Mouse (Mus musculus) mouse trophoblast stem cell (cell line): ENCODE data around the gene Rxra.

Experiments used
- in situ Hi-C, 2 experiments: fragments of 300-500 bp; cut with MseI, MboI; formaldehyde crosslinking; loops; 2 replicates in 1 of 2; 3 replicates in 1 of 2; pipeline ENCODE4 v1.15.1; 2025

Rxra gene

DNA sequence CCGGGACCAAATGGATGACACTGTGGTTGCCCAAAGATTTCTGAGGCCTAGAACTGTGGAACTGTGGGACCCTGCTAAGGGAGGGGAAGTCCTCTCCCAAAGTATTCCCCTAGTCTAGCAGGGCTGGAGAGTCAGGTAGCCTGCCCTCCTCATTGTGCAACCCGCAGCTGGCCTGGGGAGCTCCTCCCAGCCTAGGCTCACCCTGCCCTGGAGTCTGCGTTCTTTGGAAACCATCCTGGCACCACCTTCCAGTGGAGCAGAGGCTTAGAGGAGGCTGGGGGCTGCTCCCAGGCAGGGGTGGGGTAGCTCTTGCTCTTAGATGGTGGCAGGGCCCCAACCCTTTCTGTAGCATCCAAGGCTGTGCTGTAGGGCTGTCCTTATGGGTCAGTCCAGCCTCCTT is 26.0 kb downstream of the Rxra start:
- in situ Hi-C loops = no loop called here

DNA sequence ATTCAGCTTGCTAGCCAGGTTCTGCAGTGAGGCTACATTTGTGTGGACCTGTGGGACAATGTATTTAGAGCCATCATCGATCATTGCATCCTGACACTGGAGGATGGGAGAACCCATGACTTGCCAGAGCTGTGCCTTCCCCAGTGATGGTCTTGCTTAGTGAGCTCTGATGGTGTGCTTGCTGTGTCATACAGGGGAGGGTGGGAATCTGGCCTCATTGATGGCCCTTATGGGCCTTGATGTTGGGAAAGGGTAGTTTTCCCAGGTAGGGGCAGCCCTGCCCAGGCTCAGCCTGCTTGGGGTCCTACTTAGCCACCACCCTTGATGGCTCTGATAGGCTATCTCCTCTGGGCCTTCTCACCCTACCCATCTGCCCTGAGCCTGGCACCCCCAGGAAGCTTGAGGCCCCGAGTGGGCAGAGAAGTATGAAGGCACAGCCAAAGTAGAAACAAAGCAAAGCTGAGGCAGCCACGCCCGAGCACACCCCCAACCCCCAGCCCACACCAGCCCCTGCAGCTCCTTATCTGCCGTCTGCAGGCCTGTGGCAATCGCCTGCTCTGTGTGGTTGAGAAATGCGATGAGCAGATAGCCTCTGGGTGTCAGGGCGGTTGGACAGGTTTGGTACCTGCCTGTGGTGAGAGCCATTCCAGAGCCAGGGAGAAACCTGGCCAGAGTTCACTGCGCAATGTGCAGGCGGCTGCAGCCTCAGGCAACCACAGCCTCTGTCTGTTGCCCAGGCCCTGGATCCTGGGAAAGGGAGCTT is 26.8 kb downstream of the Rxra start:
- in situ Hi-C loops = no loop called here

- in situ Hi-C loops = no loop called here
Observed at GRCm38 (mm10) chr2:27703852-27704640, 27.8 kb downstream of the Rxra start.

DNA sequence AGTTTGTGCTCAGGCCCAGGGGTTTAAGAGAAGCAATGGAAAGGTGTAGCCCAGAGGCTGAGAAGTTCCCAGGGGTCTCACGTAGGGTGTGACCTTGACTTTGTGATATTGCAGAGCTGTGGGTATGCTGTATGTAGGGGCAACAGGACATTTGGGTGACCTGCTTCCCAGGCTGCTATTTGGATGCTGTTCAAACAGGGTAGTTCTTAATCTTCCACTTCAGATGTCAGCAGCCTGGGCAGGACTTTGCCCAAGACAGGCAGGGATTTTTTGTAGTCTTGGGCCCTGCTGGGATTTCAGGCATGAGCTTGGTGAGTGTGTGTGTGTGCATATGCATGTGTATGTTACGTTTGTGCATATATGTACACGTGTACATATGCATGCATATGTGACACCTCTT is 28.4 kb downstream of the Rxra start:
- in situ Hi-C loops = no loop called here

DNA sequence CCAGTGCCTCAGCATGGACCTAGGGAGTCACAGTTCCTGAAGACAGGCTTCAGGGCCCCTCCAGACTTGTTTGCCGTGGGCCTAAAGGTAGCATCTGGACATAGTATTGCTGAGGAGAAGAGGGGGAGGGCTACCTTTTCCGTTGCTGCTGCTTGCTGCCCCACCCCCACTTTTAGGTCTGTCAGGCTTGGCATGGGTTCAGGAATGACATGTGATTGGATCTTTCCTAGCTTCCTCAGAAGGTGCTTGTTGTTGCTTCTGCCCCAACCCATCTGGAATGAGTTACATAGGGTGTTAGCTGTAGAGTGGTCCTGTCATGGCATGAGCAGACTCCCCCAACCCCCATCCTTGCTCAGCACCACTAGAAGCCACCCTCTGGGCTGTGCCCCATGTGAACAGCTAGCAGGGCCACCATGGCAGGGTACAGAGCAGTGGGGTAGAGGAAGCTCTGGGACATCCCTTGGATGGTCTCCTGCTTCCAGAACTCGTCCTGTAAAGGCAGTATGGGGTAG is 34.7 kb downstream of the Rxra start:
- in situ Hi-C loops = no loop called here

GRCm38 (mm10) chr2:27712626-27713025 is 36.4 kb downstream of the Rxra start:
- in situ Hi-C loops = no loop called here

GRCm38 (mm10) chr2:27713378-27713777 is 37.1 kb downstream of the Rxra start:
- in situ Hi-C loops = no loop called here

DNA sequence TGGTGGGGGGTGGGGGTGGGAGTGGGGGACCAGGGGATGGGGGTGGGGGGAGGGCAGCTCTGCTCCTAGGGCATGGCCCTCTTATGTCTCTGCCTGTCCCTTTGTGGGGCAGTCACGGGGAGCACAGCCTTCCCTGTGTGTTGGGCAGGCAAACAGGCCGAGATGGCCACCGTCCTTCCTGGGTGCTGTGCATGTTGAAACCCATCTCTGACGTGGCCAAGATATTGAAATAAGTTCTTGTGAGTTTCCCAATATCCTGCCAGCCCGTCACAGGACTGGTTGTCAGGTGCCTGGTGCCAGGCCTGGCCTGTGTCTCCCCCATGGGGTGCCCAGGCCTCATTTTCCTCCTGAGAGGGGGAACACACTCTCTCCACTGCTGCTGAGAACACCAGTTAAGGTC is 37.9 kb downstream of the Rxra start:
- in situ Hi-C loops = no loop called here

DNA sequence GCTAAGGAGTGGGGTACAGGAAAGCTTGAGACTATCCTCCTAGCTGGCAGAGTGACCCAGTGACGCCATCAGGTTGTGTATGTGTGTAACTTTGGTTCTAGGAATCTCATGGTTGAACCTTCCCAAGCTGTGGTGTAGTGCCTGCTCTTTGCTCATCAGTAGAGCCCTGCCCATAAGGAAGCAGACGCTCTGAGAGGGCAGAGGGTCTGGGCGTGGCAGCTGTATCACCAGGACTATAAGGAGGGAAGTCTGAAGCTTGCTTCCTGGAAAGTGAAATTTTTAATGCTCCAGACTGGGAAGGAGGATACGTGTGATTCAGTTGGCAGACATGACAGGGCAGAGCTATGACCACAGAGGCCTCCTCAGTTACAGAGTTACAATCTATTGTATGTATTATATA is 39.0 kb downstream of the Rxra start:
- in situ Hi-C loops = no loop called here

DNA sequence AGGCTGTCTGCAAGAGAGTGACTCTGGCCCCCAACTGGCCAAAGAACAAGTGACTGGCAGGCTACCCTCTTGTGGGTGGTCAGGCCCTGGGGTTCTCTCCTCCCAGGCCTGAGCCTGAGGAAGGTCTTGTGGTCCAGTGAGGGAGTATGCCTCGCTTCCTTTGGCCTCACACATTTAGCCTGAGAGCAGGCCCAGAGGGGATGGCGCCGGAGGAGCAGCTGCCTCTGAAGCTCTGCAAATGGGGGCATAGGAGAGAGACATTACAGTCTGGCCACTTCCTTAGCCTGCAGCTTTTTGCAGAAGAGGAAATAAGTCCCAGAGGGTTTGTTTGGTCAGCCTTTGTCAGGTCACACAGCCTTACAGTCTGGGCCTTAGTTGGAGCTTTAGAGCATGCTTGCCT is 40.1 kb downstream of the Rxra start:
- in situ Hi-C loops = no loop called here

DNA sequence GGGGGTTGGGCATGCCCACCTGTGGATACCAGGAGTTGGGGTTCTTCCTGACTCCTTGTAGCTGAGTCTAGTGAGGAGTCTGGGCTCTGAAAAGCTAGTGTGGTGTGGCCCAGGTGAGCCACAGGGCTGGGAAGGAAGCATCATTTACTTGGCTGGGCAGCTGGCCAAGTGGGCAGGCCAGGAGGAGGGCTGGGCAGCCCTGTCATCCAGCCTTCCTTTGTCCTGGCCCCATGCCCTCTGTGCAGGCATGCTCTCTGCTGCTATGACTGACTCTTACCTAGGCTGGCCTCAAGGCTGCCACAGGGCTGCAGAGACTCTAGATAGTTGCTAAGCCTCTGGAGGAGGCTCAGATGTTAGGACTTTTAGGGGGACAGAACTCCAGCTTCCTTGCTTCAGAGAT is 42.0 kb downstream of the Rxra start:
- in situ Hi-C loops = no loop called here

GRCm38 (mm10) chr2:27719601-27720000 is 43.4 kb downstream of the Rxra start:
- in situ Hi-C loops = no loop called here

- in situ Hi-C loops = no loop called here
Observed at GRCm38 (mm10) chr2:27721611-27722010, 45.4 kb downstream of the Rxra start.

- in situ Hi-C loops = no loop called here
Observed at GRCm38 (mm10) chr2:27724729-27725316, 48.6 kb downstream of the Rxra start.

DNA sequence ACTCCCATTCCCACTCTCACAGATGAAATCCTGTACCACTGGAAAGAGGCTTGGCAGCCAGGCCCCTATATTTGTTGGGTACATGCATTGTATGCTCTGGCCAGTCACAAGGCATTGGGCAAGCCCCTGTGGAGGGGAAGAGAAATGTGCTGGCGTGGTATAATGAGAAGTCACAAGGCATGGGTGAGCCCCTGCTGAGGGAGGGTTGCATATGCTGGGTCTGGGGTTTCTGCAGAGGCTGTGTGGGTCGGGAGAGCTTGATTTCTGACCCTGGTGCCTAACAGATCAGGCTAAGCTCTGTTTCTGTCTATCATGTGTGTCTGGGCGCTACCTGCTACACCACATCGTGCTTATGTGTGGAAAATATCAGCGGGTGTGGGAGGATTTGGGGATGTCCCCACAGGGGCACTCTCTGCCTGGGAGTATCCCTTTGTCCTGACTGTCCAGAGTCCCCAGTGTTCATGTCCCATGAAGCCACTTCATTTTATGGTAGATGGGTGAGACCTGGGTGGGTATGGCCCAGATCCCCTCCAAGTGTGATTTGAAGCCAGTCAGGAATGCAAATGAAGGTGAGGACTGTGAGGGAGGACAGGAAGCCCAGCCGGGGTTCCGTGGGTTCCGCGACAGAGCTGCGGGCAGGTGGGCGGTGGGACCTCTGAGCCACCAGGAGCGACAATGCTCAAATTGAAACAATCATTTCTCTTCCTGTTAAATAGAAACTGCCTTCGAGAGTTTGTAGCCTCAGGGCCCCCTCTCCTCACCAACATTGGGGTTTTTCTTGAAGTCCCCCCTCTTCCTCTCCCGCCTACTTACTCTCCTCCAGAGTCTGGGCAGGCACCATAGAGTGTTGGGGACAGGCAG is 52.0 kb downstream of the Rxra start:
- in situ Hi-C loops = no loop called here

- in situ Hi-C loops = no loop called here
Observed at GRCm38 (mm10) chr2:27729009-27729408, 52.8 kb downstream of the Rxra start.

GRCm38 (mm10) chr2:27730002-27730905 is 54.0 kb downstream of the Rxra start:
- in situ Hi-C loops = no loop called here

GRCm38 (mm10) chr2:27733021-27733420 is 56.8 kb downstream of the Rxra start:
- in situ Hi-C loops = no loop called here

DNA sequence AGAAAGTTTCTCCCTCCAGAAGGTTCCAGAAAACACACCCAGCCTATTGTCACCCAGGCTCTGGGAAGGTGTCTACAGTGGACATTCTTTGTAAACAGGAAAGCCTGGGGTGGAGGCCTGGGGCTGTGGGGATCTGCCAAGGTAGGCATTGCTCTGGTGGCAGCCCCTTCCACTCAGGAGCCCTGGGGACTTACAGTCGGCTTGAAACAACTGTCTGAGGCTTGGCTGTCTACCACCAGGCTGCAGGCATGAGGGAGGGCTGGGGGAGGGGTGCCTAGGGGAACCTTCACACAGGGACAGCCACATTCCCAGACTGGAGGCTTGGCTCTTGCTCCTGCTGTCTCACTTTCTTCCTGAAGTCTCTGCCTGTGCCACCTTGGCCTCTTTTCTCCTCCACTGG is 58.1 kb downstream of the Rxra start:
- in situ Hi-C loops = no loop called here

- in situ Hi-C loops = no loop called here
Observed at GRCm38 (mm10) chr2:27734800-27735199, 58.6 kb downstream of the Rxra start.

DNA sequence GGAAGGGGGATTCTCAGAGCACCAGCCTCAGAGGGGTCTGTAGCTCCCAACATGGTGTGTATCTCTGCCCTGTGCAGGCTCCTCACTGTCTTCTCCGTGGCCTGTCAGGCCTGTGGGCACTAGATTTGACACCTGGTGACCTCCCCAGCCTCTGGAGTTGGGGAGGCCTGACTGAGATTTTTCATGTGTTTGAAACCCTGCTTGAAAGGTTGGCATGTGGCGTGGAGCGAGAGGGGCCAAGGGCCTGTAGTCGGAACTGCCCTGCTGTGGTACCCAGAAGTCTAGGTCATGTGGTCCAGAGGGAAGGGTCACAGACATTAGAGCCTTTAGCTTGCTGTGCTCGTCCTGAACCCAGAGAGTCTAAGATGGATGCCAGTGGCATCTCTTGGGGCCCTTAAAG is 60.6 kb downstream of the Rxra start:
- in situ Hi-C loops = no loop called here
